Mouse (Mus musculus): ENCODE data around the gene Gfy. TPM values are rescaled to one million over a fixed set of nuclear protein-coding genes. Genes with fewer than 3 reads are reported as not detected.

Gene Gfy
- polyA plus RNA-seq, 1 experiment from 2014 or later: not detected

DNA sequence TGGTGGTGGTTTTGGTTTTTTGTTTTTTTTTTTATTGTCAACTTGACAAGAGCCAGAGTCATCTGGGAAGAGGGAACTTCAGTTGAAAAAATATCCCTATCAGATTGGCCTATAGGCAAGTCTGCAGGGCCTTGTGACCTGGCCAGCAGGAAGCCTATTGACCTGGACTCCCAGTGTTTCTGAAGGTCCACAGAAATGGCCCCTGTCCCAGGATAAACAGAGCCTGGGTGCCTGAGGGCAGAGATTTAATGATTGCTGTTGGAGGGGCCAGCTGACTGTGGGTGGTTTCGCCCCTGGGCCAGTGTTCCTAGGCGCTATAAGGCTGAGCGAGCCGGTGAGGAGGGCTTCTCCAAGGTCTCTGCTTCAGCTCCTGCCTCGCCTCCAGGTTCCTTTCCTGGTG is 34.3 kb upstream of the Gfy start:
- ATAC-seq (ENCODE audit: low read depth): peak; percentile 66
- Histone ChIP-seq H3K27me3 (ENCODE audit: control insufficient read depth, insufficient read depth, low read depth, low read length) (peaks cover 19% of the 10 kb centered on the region), H3K9ac (ENCODE audit: low read depth, low read length) (no peak overlapping the region), H3K9me3 (replicated peaks; ENCODE audit: control insufficient read depth, low read length) (no peaks in the 10 kb centered on the region), H3K4me3 (ENCODE audit: low read depth, low read length) (no peak overlapping the region), H3K4me1 (ENCODE audit: control insufficient read depth, low read depth, low read length) (peaks cover 19% of the 10 kb centered on the region), H3K4me2 (ENCODE audit: low read depth, low read length) (no peak overlapping the region), H3K27ac (ENCODE audit: low read length) (no peak overlapping the region), H3K36me3 (ENCODE audit: control insufficient read depth, insufficient read depth) (no peaks in the 10 kb centered on the region)
- 67% methylated on average over 5 of the region's 5 CpGs for WGBS (ENCODE audit: insufficient replicate concordance)

DNA sequence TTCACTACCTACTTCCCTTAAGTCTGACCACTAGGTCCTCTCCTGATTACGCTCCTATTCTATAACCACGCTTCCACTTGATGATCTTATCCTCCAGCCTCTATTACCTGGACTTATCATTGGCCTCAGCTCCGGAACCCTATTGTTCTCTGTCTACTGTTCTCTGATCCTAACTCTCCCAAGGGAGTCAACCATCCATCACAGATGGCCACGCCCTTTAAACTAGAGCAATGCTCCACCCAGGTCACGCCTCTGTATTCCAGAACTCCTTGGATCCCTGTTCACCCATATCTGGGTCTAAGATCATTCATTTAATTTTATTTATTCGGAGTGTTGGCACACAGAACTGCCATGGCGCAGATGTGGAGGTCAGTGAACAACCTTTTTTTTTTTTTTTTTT is 33.0 kb upstream of the Gfy start:
- Histone ChIP-seq H3K4me2 (ENCODE audit: low read depth, low read length) (peak overlapping the region; percentile 44), H3K27me3 (ENCODE audit: control insufficient read depth, insufficient read depth, low read depth, low read length) (peaks cover 19% of the 10 kb centered on the region), H3K4me3 (ENCODE audit: low read depth, low read length) (no peak overlapping the region), H3K27ac (ENCODE audit: low read length) (no peak overlapping the region), H3K9me3 (replicated peaks; ENCODE audit: control insufficient read depth, low read length) (no peaks in the 10 kb centered on the region), H3K4me1 (ENCODE audit: control insufficient read depth, low read depth, low read length) (peaks cover 19% of the 10 kb centered on the region), H3K36me3 (ENCODE audit: control insufficient read depth, insufficient read depth) (no peaks in the 10 kb centered on the region), H3K9ac (ENCODE audit: low read depth, low read length) (no peak overlapping the region)
- 57% methylated on average over 7 of the region's 7 CpGs for WGBS (ENCODE audit: insufficient replicate concordance)
- no peak for ATAC-seq (ENCODE audit: low read depth)

DNA sequence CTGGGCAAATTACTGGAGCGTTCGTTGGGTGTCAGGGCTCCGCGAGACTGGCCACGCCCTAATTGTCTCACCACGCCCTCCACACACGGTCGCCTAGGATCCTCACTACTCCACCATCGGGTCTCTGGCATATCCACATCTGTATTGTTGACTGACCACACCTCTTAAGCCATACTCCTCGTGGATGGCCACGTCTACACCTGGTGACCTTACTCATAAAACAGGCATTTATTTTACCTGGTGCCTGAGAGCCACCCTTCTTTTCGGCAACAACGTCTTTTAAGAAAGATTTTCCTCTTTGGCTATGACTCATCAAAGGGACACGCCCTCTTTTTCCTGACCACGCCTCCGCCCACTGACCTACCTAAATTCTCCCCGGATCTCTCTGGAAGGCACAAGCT is 32.5 kb upstream of the Gfy start, which contains the start of gene Dkkl1:
Gene Dkkl1 (minus strand): TSS at position 297 of the 401 bp plus-strand sequence.
- 2% methylated on average over 17 of the region's 17 CpGs for WGBS (ENCODE audit: insufficient replicate concordance)
- H3K9ac ChIP-seq (ENCODE audit: low read depth, low read length): no peak within 1 kb of the TSS
- no peaks in the 10 kb centered on the region for H3K9me3 ChIP-seq (replicated peaks; ENCODE audit: control insufficient read depth, low read length)
- H3K4me2 ChIP-seq (ENCODE audit: low read depth, low read length): peak within 1 kb of the TSS; percentile 44
- ATAC-seq (ENCODE audit: low read depth): no peak
- peak within 1 kb of the TSS; percentile 32 for H3K4me3 ChIP-seq (ENCODE audit: low read depth, low read length)
- H3K27me3 ChIP-seq (ENCODE audit: control insufficient read depth, insufficient read depth, low read depth, low read length): peaks cover 19% of the 10 kb centered on the region
- H3K27ac ChIP-seq (ENCODE audit: low read length): no peak within 1 kb of the TSS
- peaks cover 19% of the 10 kb centered on the region for H3K4me1 ChIP-seq (ENCODE audit: control insufficient read depth, low read depth, low read length)
- H3K36me3 ChIP-seq (ENCODE audit: control insufficient read depth, insufficient read depth): no peaks in the 10 kb centered on the region

DNA sequence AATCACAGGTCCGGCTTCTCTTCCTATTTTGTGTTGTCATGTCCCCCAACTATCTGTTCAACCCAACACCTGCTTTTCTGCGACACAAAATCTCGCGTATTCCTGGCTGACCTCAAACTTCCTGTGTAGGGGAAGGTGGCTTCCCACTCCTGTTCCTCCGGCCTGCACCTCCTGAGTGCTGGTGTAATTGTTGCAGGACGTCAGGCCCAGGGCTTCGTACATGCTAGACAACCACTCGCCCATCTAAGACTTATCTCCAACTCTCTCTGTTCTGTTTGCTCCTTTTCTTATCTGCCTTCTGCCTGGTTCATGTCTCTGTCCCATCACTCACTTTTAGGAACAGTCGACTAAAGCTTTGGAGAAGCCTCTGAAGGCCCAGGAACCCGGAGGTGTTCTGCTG is 31.7 kb upstream of the Gfy start:
- H3K36me3 ChIP-seq (ENCODE audit: control insufficient read depth, insufficient read depth): no peaks in the 10 kb centered on the region
- 15% methylated on average over 10 of the region's 10 CpGs for WGBS (ENCODE audit: insufficient replicate concordance)
- H3K4me3 ChIP-seq (ENCODE audit: low read depth, low read length): peak overlapping the region; percentile 32
- H3K27me3 ChIP-seq (ENCODE audit: control insufficient read depth, insufficient read depth, low read depth, low read length): peaks cover 14% of the 10 kb centered on the region
- no peak overlapping the region for H3K9ac ChIP-seq (ENCODE audit: low read depth, low read length)
- peaks cover 19% of the 10 kb centered on the region for H3K4me1 ChIP-seq (ENCODE audit: control insufficient read depth, low read depth, low read length)
- no peak for ATAC-seq (ENCODE audit: low read depth)
- H3K4me2 ChIP-seq (ENCODE audit: low read depth, low read length): peak overlapping the region; percentile 44
- no peak overlapping the region for H3K27ac ChIP-seq (ENCODE audit: low read length)
- no peaks in the 10 kb centered on the region for H3K9me3 ChIP-seq (replicated peaks; ENCODE audit: control insufficient read depth, low read length)

DNA sequence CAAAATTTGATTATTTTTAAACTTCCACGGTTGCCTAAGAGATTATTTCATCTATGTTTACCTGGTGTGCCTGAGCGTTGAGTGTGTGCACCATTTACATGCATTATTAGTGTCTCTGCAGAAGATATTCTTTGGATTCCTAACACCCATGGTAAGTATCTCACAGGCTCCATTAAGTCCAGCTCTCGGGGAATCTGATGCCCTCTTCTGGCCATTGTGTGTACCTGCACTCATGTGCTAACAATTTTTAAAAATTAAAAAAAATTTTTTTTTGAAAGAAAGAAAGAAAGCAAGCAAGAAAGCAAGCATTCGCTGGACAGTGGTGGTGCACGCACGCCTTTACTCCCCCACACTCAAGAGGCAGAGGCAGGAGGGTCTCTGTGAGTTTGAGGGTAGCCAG is 28.9 kb upstream of the Gfy start:
- Histone ChIP-seq H3K27ac (ENCODE audit: low read length) (no peak overlapping the region), H3K9me3 (replicated peaks; ENCODE audit: control insufficient read depth, low read length) (no peaks in the 10 kb centered on the region), H3K4me3 (ENCODE audit: low read depth, low read length) (no peak overlapping the region), H3K36me3 (ENCODE audit: control insufficient read depth, insufficient read depth) (no peaks in the 10 kb centered on the region), H3K9ac (ENCODE audit: low read depth, low read length) (no peak overlapping the region), H3K4me2 (ENCODE audit: low read depth, low read length) (no peak overlapping the region), H3K4me1 (ENCODE audit: control insufficient read depth, low read depth, low read length) (peaks cover 19% of the 10 kb centered on the region), H3K27me3 (ENCODE audit: control insufficient read depth, insufficient read depth, low read depth, low read length) (peaks cover 3% of the 10 kb centered on the region; the same call in 1 of the 2 replicates)
- 70% methylated on average over 6 of the region's 6 CpGs for WGBS (ENCODE audit: insufficient replicate concordance)
- ATAC-seq (ENCODE audit: low read depth): no peak

DNA sequence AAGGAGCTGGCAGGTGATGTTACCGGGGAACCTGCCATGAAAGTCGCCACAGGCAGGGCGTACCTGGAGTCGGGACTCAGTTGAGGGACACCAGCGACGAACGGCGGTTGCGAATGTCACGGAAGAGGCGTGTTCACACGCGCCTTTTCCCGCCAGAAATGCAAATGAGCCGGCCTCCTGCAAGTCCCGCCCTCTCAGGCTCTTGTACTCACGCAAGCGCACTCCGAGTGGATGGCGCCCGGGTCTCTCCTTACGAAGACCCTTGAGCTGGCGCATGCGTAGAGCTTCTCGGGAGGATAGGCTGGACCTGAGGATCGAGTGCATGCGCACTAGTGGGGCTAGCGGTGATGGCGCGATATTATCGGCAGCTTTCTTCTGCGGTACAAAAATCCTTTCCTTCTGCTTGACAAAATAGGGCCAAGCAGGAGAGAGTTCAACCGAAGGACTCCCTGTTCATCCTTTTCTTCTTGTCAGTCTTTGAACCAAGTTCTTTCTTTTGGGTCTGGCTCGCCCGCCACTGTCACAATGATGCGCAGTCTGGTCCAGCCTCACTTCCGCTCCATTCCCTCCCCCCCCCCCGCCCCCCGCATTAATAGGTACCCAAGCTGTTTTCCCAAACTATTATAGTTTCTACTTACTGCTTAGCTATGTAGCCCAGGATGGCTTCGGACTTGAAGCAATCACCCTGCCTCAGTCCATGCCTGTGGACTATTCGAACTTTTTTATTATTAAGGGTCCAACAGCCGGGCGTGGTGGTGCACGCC is 25.2 kb upstream of the Gfy start, which contains the start of gene Ccdc155:
Gene Ccdc155 (minus strand): TSS at position 513 of the 764 bp plus-strand sequence.
- H3K4me2 ChIP-seq (ENCODE audit: low read depth, low read length): peak within 1 kb of the TSS; percentile 57
- peaks cover 5% of the 10 kb centered on the region; the same call in 1 of the 2 replicates for H3K4me1 ChIP-seq (ENCODE audit: control insufficient read depth, low read depth, low read length)
- H3K27me3 ChIP-seq (ENCODE audit: control insufficient read depth, insufficient read depth, low read depth, low read length): no peaks in the 10 kb centered on the region
- no peak within 1 kb of the TSS for H3K27ac ChIP-seq (ENCODE audit: low read length)
- 5% methylated on average over 44 of the region's 44 CpGs for WGBS (ENCODE audit: insufficient replicate concordance)
- no peaks in the 10 kb centered on the region for H3K36me3 ChIP-seq (ENCODE audit: control insufficient read depth, insufficient read depth)
- ATAC-seq (ENCODE audit: low read depth): peak; percentile 91
- no peaks in the 10 kb centered on the region for H3K9me3 ChIP-seq (replicated peaks; ENCODE audit: control insufficient read depth, low read length)
- H3K4me3 ChIP-seq (ENCODE audit: low read depth, low read length): peak within 1 kb of the TSS; percentile 56
- 0 out of 2 replicates have a peak within 1 kb of the TSS, but pooled peaks have one; percentile 1 for H3K9ac ChIP-seq (ENCODE audit: low read depth, low read length)

DNA sequence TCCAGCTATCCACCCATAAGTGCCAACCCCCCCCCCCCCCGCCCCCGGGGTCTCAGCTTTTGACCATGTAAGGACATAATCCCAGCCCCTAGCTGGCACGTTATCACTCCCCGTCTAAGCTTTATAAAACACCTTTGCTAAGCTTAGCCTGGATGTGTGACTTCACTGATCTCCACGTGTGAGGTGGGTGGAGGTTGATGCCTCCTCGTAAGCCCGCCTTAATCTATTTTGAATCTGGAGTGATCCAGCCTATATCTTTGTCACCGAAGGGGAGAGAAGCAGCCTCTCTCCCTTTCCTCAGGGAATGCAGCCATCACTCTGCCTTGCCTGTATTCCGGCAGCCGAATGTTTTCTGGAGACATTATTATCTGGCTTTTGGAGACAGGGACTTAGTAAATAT is 23.3 kb upstream of the Gfy start:
- WGBS (ENCODE audit: insufficient replicate concordance): 42% methylated on average over 10 of the region's 10 CpGs
- Histone ChIP-seq H3K27me3 (ENCODE audit: control insufficient read depth, insufficient read depth, low read depth, low read length) (no peaks in the 10 kb centered on the region), H3K4me3 (ENCODE audit: low read depth, low read length) (no peak overlapping the region), H3K27ac (ENCODE audit: low read length) (no peak overlapping the region), H3K9me3 (replicated peaks; ENCODE audit: control insufficient read depth, low read length) (no peaks in the 10 kb centered on the region), H3K4me1 (ENCODE audit: control insufficient read depth, low read depth, low read length) (peaks cover 5% of the 10 kb centered on the region; the same call in 1 of the 2 replicates), H3K9ac (ENCODE audit: low read depth, low read length) (no peak overlapping the region), H3K36me3 (ENCODE audit: control insufficient read depth, insufficient read depth) (no peaks in the 10 kb centered on the region), H3K4me2 (ENCODE audit: low read depth, low read length) (no peak overlapping the region)
- ATAC-seq (ENCODE audit: low read depth): no peak

DNA sequence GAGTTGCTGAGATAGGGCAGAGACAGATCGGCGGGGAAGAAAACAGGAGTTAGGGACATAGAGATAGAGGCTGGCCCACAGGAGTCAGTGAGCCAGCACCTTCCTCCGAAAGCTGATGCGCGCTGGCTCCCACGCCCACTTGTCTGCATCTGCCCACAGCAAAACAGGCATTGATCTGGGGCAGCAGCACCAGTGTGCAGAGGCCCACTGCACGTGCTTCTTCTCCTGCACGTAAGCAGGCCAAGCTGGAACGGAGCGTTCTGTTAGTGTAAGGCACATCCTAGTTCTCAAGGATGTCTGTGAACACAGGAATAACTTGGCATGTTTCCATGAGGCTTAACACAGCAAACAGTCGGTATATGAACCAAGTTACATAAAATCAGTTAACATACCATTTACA is 19.6 kb upstream of the Gfy start:
- Histone ChIP-seq H3K27ac (ENCODE audit: low read length) (no peak overlapping the region), H3K4me2 (ENCODE audit: low read depth, low read length) (no peak overlapping the region), H3K9me3 (replicated peaks; ENCODE audit: control insufficient read depth, low read length) (no peaks in the 10 kb centered on the region), H3K4me1 (ENCODE audit: control insufficient read depth, low read depth, low read length) (no peaks in the 10 kb centered on the region), H3K4me3 (ENCODE audit: low read depth, low read length) (no peak overlapping the region), H3K36me3 (ENCODE audit: control insufficient read depth, insufficient read depth) (no peaks in the 10 kb centered on the region), H3K27me3 (ENCODE audit: control insufficient read depth, insufficient read depth, low read depth, low read length) (no peaks in the 10 kb centered on the region; the same call in 1 of the 2 replicates), H3K9ac (ENCODE audit: low read depth, low read length) (no peak overlapping the region)
- 68% methylated on average over 11 of the region's 11 CpGs for WGBS (ENCODE audit: insufficient replicate concordance)
- no peak for ATAC-seq (ENCODE audit: low read depth)

DNA sequence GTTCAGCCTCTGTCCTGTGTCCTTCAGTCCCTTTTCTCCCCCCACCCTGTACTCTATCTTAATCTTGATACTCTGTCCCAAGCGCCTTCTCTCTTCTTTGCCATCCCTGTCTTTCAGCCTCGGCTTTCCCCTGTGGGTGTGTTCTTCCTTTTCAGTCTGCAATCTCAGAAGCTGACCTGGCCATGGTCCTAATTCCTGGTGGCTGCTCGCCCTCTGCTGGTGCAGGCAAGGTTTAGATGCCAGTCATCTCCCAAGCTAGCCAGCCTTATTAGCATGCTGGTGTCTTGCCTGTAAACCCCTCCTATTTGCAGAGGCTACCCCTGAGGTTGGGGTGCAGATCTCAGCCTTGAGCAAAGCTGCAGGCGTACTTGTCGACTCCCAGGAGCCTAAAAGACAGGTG is 19.1 kb upstream of the Gfy start:
- no peak overlapping the region for H3K4me3 ChIP-seq (ENCODE audit: low read depth, low read length)
- no peaks in the 10 kb centered on the region for H3K4me1 ChIP-seq (ENCODE audit: control insufficient read depth, low read depth, low read length)
- H3K9ac ChIP-seq (ENCODE audit: low read depth, low read length): no peak overlapping the region
- H3K27ac ChIP-seq (ENCODE audit: low read length): no peak overlapping the region
- H3K9me3 ChIP-seq (replicated peaks; ENCODE audit: control insufficient read depth, low read length): no peaks in the 10 kb centered on the region
- no peak overlapping the region for H3K4me2 ChIP-seq (ENCODE audit: low read depth, low read length)
- no peaks in the 10 kb centered on the region; the same call in 1 of the 2 replicates for H3K27me3 ChIP-seq (ENCODE audit: control insufficient read depth, insufficient read depth, low read depth, low read length)
- 6% methylated on average over 5 of the region's 5 CpGs for whole genome bisulfite sequencing (ENCODE audit: insufficient replicate concordance)
- ATAC-seq (ENCODE audit: low read depth): no peak
- no peaks in the 10 kb centered on the region for H3K36me3 ChIP-seq (ENCODE audit: control insufficient read depth, insufficient read depth)

All from liver, embryonic 16.5 days (tissue).